Mouse (Mus musculus) G1E (cell line): ENCODE results near the gene Dach1. TPM values are rescaled to one million over a fixed set of nuclear protein-coding genes. Genes with fewer than 3 reads are reported as not detected.

Experiments used
- ATAC-seq: 2 replicates; pipeline ENCODE4 v1.8.0; 2016; ENCODE audit warnings: mild to moderate bottlenecking; ENCODE audit not compliant: insufficient number of reproducible peaks, poor library complexity, low FRiP score, severe bottlenecking; ENCODE audit errors: extremely low read depth
- DNase-seq: peaks from one replicate; pipeline ENCODE4 v3.0.0; 2012; ENCODE audit warnings: low spot score
- H3K27me3 ChIP-seq: 2 replicates; pipeline ENCODE4 v1.6.1; 2012; ENCODE audit warnings: mild to moderate bottlenecking, low read length, inconsistent platforms; ENCODE audit not compliant: insufficient read depth
- H3K36me3 ChIP-seq: replicated peaks from 2 replicates; pipeline ENCODE3; 2012; ENCODE audit warnings: mild to moderate bottlenecking, inconsistent platforms
- H3K4me1 ChIP-seq: 2 replicates; pipeline ENCODE4 v1.6.1; 2012; ENCODE audit warnings: low read depth, low read length, inconsistent platforms, mixed read lengths; ENCODE audit not compliant: insufficient read depth
- H3K4me3 ChIP-seq: 2 replicates; pipeline ENCODE4 v1.5.1; 2012; ENCODE audit warnings: low read depth, mild to moderate bottlenecking, inconsistent platforms, low read length, moderate library complexity, mixed read lengths
- H3K9me3 ChIP-seq: replicated peaks from 2 replicates; pipeline ENCODE4 v1.6.1; 2012; ENCODE audit warnings: inconsistent platforms
- CTCF ChIP-seq: IDR thresholded peaks from 2 replicates; pipeline ENCODE4 v1.5.1; 2012; ENCODE audit warnings: low read depth, low read length, inconsistent platforms, mixed read lengths
- GATA1 ChIP-seq: IDR thresholded peaks from 2 replicates; pipeline ENCODE4 v1.6.1; 2012; ENCODE audit warnings: borderline replicate concordance, low read length, inconsistent platforms, mixed read lengths
- GATA2 ChIP-seq: IDR thresholded peaks from 2 replicates; pipeline ENCODE4 v1.6.1; 2012; ENCODE audit warnings: low read depth, low read length, inconsistent platforms, borderline replicate concordance
- POLR2AphosphoS5 ChIP-seq: IDR thresholded peaks from 2 replicates; pipeline ENCODE4 v1.6.1; 2012; ENCODE audit warnings: low read depth, low read length, inconsistent platforms; ENCODE audit not compliant: insufficient replicate concordance
- TAL1 ChIP-seq: conservative IDR thresholded peaks from 2 replicates; pipeline ENCODE4 v1.6.1; 2012; ENCODE audit warnings: low read depth, low read length, inconsistent platforms, mixed read lengths
- polyA plus RNA-seq: library from polyadenylated mRNA; stranded (reverse); fragments of >175 nt; gene quantifications from 2 replicates; pipeline ENCODE4 v1.2.3, GENCODE M21; 2012
- total RNA-seq, 2 experiments: library from RNA; stranded (forward) in 1 of 2; stranded (reverse) in 1 of 2; fragments of 200-1000 nt in 1 of 2; fragments of >200 nt in 1 of 2; fragmentation: Nextera tagmentation in 1 of 2; gene quantifications; 2 replicates each; pipeline ENCODE4 v1.2.3; 2014 to 2017

Dach1 gene
- total and polyA plus RNA-seq, 3 experiments, result 0.05 TPM; not detected in 2

GRCm38 (mm10) chr14:98080014-98080413 is 89.6 kb downstream of the Dach1 start:
- Histone ChIP-seq H3K4me1 (no peaks in the 10 kb centered on the region), H3K9me3 (peaks cover 9% of the 10 kb centered on the region), H3K4me3 (no peak overlapping the region), H3K36me3 (no peaks in the 10 kb centered on the region), H3K27me3 (no peaks in the 10 kb centered on the region)
- no peak for TF ChIP-seq TAL1
- ATAC-seq (no peak), DNase-seq (no peak)

GRCm38 (mm10) chr14:98077996-98078395 is 91.6 kb downstream of the Dach1 start:
- Histone ChIP-seq H3K9me3 (peaks cover 11% of the 10 kb centered on the region), H3K4me1 (no peaks in the 10 kb centered on the region), H3K4me3 (no peak overlapping the region), H3K36me3 (no peaks in the 10 kb centered on the region), H3K27me3 (no peaks in the 10 kb centered on the region)
- TF ChIP-seq GATA2 (no peak), POLR2AphosphoS5 (no peak), TAL1 (no peak), CTCF (no peak), GATA1 (no peak)
- DNase-seq (no peak), ATAC-seq (no peak)

- H3K4me3 ChIP-seq, result no peak overlapping the region
- DNase-seq, result no peak
- H3K27me3 ChIP-seq, result no peaks in the 10 kb centered on the region
- peaks cover 15% of the 10 kb centered on the region for H3K9me3 ChIP-seq
- H3K36me3 ChIP-seq, result no peaks in the 10 kb centered on the region
- no peak for ATAC-seq
- H3K4me1 ChIP-seq, result no peaks in the 10 kb centered on the region
- TF ChIP-seq POLR2AphosphoS5, result no peak
- TF ChIP-seq TAL1, result no peak
- no peak for TF ChIP-seq GATA1
- no peak for TF ChIP-seq GATA2
- TF ChIP-seq CTCF, result no peak
Measured at GRCm38 (mm10) chr14:98073421-98074080, 96.0 kb downstream of the Dach1 start.

- Histone ChIP-seq H3K9me3 (peaks cover 15% of the 10 kb centered on the region), H3K4me1 (no peaks in the 10 kb centered on the region), H3K36me3 (no peaks in the 10 kb centered on the region), H3K4me3 (no peak overlapping the region), H3K27me3 (no peaks in the 10 kb centered on the region)
- DNase-seq (no peak), ATAC-seq (no peak)
- TF ChIP-seq GATA1 (no peak), GATA2 (no peak), TAL1 (no peak), CTCF (no peak), POLR2AphosphoS5 (no peak)
Measured at GRCm38 (mm10) chr14:98072647-98073420, 96.7 kb downstream of the Dach1 start.

GRCm38 (mm10) chr14:98071877-98072276 is 97.7 kb downstream of the Dach1 start:
- ATAC-seq, result no peak
- no peaks in the 10 kb centered on the region for H3K27me3 ChIP-seq
- no peak for DNase-seq

GRCm38 (mm10) chr14:98067273-98067905 is 102.2 kb downstream of the Dach1 start:
- DNase-seq (no peak), ATAC-seq (no peak)
- no peaks in the 10 kb centered on the region for H3K36me3 ChIP-seq

More at GRCm38 (mm10) chr14:98071877-98072276, 97.7 kb downstream of the Dach1 start:
- H3K4me3 ChIP-seq, result no peak overlapping the region
- TF ChIP-seq POLR2AphosphoS5 (no peak), TAL1 (no peak), CTCF (no peak)
- H3K36me3 ChIP-seq, result no peaks in the 10 kb centered on the region
- peaks cover 11% of the 10 kb centered on the region for H3K9me3 ChIP-seq
- H3K4me1 ChIP-seq, result no peaks in the 10 kb centered on the region

More at GRCm38 (mm10) chr14:98067273-98067905, 102.2 kb downstream of the Dach1 start:
- Histone ChIP-seq H3K27me3 (no peaks in the 10 kb centered on the region), H3K4me3 (no peak overlapping the region), H3K9me3 (peaks cover 8% of the 10 kb centered on the region), H3K4me1 (no peaks in the 10 kb centered on the region)
- TF ChIP-seq CTCF (no peak), POLR2AphosphoS5 (no peak), GATA1 (no peak), GATA2 (no peak), TAL1 (no peak)
